Mouse (Mus musculus) 3134 (cell line): ENCODE measurements at regions not wholly inside any gene's neighbourhood (a gene's known extent, or its start where the extent isn't known, plus 50 kb on each side); places are given as distances from the start of the nearest gene placed in this dataset.

Experiments
- DNase-seq: peaks from one replicate; pipeline ENCODE4 v3.0.0-alpha.2; 2011; ENCODE audit warnings: low spot score; ENCODE audit not compliant: insufficient read length; ENCODE audit errors: extremely low read depth

DNA sequence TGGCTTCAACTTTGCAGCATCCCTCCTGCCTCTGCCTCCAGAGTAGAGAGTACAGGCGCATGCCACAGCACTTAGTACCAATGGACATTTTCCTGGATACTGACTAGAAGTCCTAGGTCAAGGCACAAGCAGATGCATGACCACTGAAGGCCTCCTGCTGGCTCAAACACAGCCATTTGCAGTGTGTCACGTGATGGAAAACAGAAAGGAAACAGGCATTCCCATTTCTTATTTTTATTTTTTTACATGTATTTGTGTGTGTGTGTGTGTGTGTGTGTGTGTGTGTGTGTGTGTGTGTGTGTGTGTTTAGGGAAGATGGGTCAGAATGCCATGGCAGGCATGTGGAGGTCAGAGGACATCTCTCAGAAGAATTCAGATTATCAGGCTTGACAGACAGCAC is 65.6 kb downstream of the Thap12 start:
- no peak for DNase-seq

- DNase-seq, result no peak
Measured at GRCm38 (mm10) chr7:98769111-98769734, 65.7 kb upstream of the Wnt11 start.

GRCm38 (mm10) chr7:98770257-98770890 is 64.5 kb upstream of the Wnt11 start:
- no peak for DNase-seq

DNA sequence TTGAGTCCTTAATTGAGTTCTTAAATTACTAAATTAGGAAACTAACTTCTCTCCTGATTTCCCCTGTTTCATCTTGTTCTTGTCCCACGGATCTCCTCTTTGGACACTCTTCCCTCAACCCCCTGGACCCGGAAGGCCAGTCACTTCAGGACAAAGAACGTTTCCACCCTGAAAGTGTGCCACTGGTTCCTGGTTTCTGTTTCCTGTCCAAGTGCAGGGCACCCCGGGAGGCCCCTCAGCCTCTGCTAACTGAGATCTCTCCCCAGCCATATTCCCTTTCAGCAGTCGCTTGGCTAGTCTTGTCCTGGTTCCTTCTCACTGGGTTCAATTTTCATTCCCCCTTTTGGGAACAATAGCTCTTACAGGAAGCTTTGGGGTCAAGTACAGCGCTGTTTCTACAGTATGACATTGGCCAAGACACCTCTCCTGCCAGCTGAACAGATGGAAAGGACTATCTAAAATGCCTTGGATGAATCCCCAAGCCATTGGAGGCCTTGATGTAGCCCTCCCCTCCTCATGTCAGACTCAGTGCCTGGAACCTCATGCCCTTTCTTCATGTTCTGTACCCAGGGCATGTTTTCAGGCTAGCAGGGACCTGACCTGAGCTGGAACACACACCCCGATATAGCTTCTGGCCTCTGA is 63.7 kb upstream of the Wnt11 start:
- no peak for DNase-seq

DNA sequence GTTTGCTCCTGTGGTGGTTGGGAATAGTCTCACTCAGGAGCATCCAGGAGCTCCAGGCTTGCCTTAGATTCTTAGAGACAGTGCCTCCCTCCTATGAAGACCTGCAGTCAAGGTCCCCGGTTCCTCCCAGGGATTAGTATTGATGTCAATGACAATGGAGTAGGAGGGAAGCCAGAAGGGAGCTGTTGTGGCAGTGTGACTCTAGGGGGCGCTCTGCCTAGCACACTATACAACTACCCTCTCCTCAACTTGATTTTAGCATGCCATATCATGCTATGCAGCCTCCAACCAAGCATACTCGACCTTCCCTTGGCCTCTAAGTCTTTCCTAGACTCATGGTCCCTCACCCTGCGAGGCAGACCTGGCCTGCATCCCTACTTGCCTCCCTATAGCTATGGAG is 60.3 kb upstream of the Wnt11 start:
- DNase-seq, result no peak

DNA sequence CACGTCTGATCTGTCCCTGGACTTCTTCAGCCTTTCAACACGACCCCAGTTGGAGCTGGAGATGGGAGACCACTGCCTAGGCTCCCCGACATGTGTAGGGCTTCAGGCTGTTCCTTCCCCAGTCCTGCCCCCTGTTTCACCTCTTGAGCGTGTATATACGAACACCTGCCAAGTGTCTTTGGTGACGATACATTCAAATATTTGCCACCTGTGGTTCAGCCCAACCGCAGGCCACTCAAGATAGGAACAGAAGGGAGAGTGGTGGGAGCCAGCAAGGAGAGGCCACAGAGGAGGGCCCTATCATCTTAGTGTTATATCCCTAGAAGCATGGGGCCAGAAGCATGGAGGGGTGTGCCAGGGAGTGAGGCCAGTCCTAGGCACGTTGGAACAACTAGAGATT is 59.9 kb upstream of the Wnt11 start:
- DNase-seq, result no peak

DNA sequence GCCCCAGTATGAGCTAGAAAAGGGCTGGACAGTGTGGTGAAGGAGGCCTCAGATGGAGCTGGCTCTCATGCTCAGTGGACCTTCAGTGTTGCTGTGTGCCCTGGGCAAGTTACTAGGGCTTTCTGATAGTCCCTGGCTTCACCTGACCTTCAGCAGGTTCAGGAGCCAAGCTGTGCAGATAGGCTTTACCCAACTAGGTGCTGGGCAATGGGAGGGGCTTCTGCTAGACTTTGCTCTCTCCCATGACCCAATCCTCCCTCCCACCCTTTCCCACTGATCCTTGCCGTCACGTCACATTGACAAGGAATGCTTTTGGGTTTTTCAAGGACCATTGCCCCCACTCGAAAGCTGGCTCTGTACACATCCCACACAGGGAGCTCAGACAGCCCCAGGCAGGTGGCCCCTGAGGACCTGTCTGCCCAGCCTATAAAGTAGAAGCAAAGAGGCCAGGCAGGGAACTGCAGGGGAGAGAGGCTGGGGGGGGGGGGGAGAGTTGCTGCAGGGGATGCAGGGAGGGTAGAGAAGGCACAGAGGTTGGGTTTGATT is 57.5 kb upstream of the Wnt11 start:
- no peak for DNase-seq

DNA sequence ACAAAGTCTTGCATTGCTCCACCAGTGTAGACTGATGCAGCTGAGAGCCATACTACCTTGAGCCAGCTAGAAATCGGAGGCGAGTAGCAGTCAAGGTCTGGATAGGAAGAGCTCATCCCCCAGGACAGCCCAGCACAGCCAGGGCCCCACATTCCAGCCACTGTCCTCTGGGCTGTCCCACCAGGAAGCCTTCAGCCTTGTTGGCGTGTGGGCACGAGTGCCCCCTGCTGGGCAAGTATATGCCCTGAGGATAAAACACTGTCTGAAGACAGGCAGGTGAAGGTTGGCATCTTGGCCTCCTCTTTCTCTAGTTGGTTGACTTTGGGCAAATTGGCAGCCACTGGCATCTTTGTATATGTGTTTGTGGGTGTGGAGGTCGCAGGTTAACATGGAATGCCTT is 56.0 kb upstream of the Wnt11 start:
- DNase-seq, result peak; percentile 35

GRCm38 (mm10) chr7:98783521-98783920 is 51.4 kb upstream of the Wnt11 start:
- DNase-seq, result no peak

- no peak for DNase-seq
Measured at GRCm38 (mm10) chr7:98783954-98784353, 51.0 kb upstream of the Wnt11 start.

DNA sequence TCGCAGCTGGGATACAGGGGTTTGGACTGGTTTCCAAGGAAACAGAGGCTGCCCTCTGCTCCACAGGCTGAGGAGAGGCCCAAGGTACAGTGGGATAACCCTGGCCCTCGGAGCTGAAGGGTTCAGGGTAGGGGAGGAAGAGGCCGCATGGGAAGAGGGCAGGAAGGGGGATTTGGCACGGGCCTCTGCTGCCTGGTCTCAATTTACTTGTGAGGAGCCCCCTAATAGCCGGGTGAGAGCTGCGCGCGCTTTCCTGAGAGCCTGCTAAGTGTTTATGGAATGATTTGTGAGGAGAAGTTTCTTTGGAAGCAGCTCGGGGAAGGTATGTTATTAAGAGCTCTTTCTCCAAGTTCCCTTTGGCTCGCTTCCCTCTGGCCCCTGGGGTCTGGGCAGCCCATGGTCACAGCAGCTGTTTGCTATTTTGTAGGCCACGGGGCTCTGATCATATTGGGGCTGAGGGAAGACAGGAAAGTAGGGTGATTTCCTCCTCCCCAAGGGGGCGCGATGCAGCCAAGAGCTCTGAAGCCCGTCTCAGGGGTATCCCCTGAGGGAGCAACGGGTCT is 50.5 kb upstream of the Wnt11 start:
- no peak for DNase-seq
